Mouse (Mus musculus): ENCODE data around the gene Kcnn1.

Gene Kcnn1

GRCm38 (mm10) chr8:70892896-70893655, 30.0 kb upstream of the Kcnn1 start:
- DNase-seq = no peak

DNA sequence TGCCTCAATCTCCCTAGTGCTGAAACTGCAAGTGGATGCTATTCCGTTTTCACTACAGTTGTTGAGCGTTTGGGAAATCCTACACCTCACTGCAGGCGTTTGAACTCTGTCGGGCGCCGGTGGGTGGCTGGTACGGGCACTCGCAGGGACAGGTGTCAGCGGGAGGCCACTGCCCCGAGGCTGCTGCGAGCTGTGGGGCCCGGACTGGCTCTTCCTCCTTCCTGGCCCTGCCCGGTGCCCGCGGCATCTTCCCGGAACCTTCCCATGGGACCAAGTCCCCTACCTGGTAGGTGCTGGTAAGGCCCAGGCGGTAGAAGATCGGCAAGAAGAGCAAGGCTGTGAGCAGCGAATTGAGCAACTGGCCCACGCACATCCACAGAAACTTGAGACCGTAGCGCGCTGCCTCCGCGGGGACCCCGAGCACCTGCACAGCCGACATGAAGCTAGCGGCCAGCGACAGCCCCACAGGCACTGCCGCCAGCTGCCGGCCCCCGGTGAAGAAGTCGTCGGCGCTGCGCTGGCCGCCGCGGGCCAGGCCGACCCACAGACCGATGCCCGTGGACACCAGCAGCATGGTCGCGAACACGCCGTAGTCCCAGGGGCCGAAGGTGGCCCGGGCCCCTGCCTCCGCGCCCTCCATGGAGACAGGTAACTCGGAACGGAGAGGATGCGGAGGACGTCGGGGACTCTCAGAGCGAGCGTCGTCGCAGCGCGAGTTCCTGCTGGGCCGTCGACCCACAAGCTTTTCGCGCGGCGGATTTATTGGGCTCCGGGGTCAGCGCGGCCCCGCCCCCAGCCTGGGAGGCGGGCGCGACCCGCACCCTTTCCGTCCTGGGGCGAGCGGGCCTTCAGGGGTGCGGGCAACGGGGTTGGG, 29.2 kb upstream of the Kcnn1 start, which contains the start of gene Slc5a5:
Gene Slc5a5, minus strand, starts transcription at position 736 of the 874 bp plus-strand sequence.
- no peak for DNase-seq

DNA sequence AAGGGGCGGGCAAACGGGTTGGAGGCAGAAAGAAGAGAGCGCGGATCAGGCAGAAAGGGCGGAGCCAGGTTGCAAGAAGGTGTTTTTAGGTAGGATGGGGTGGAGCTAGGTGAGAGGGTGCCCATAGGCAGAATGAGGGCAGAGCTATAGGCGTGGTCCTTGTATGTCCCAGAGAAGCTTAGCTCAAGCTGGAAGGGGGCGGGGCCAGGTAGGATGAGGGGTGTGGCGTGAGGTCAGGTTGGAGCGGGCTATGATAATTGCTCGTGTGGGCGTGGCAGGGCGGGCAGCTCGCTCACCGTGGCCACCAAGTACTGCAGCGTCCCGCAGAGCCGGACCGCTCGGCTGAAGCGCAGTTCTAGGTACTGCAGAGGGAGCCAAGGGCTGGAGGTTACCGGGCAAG, 28.3 kb upstream of the Kcnn1 start:
- no peak for DNase-seq

DNA sequence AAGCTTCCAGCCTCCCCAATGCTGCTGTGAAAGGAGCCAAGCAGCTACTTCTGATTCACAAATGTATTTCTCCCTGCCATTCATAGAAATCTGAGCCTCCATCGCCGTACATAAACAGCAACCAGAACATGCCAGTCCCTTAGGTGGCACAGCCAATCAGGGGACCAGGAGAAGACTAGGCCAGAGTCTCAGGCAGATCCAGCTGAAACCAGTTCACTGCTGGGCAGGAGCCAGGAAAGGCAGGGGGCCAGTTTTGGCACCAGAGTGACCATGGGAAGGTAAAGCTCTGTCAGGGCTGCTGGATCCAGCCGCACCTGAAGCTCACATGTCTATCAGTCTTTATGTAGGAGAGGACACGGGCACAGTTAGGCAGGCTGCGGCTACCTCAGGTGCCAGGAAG, 27.6 kb upstream of the Kcnn1 start:
- DNase-seq = no peak

- DNase-seq = no peak
These were observed 24.6 kb upstream of the Kcnn1 start for GRCm38 (mm10) chr8:70887669-70888068.

- no peak for DNase-seq
These were observed 22.6 kb upstream of the Kcnn1 start for GRCm38 (mm10) chr8:70885612-70886011.

- DNase-seq = no peak
These were observed 21.6 kb upstream of the Kcnn1 start for GRCm38 (mm10) chr8:70884683-70885082.

- DNase-seq = no peak
These were observed 21.1 kb upstream of the Kcnn1 start for GRCm38 (mm10) chr8:70884186-70884585.

GRCm38 (mm10) chr8:70880546-70880945, 17.5 kb upstream of the Kcnn1 start:
- no peak for DNase-seq

DNA sequence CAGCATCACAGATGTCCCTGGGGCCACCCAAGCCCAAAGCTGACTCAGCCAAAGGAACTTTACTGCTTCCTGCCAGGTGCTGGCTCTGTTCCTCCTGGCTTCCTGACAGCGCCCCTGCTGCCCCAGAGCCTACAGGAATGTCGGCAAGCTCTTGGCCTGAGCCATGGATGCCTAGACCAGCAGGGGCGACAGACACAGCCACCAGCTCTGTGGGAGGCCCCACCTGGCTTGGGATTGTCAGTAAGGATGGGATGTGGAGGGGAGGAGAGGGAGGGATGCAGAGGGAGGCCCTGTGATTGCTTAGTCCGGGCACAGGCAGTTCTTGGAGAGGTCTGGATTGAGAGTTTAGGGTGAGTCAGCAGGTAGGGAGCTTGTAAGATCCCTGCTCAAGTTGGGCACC, 17.1 kb upstream of the Kcnn1 start:
- DNase-seq = no peak

- no peak for DNase-seq
These were observed 16.4 kb upstream of the Kcnn1 start for GRCm38 (mm10) chr8:70879500-70879899.

DNA sequence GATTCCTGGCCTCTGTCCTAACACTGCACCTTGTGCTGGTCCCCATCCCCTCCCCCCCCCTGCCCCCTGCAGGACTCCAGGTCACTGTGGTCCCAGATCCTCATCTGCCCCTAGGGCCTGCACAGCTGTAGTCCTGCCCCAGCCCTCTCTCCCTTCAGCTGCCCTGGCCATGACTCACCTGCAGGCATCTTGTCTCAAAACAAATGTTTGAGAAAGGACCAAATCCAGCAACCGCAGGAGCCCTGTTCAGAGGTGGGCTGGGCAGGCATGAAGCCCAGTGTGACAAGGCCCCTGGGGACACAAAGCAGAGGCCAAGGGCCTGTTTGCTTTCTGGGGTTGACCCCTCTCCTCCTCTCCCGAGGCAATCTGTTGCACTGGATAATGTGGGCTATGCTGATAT, 15.1 kb upstream of the Kcnn1 start:
- no peak for DNase-seq

DNA sequence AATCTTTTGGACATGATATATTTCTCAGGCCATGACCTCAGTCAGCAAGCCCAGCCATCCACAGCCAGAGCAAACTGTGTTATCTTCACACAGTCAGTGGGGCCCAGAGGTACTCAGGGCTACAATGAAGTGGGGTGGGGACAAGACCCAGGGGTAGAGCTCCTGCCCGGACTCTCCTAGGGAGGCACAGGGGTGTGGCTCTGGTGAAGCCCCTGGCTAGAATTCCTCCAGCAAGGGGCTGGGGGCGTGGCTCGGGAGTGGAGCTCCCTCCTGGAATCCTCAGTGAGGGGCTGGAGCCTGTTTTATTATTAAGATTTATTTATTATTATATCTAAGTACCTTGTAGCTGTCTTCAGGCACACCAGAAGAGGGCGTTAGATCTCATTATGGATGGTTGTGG, 13.3 kb upstream of the Kcnn1 start:
- no peak for DNase-seq

- DNase-seq = no peak
These were observed 11.4 kb upstream of the Kcnn1 start for GRCm38 (mm10) chr8:70874441-70874840.

- peak; percentile 95 for DNase-seq
These were observed 10.4 kb upstream of the Kcnn1 start, which contains the start of gene Ccdc124 for GRCm38 (mm10) chr8:70873364-70873985. Gene Ccdc124, minus strand, starts transcription at chr8:70873935.

- DNase-seq = no peak
These were observed 9.7 kb upstream of the Kcnn1 start for GRCm38 (mm10) chr8:70872643-70873363.

GRCm38 (mm10) chr8:70871195-70871807, 8.2 kb upstream of the Kcnn1 start:
- DNase-seq = no peak

GRCm38 (mm10) chr8:70869601-70870041, 6.6 kb upstream of the Kcnn1 start:
- DNase-seq = peak; percentile 76

GRCm38 (mm10) chr8:70869199-70869571, 6.1 kb upstream of the Kcnn1 start:
- no peak for DNase-seq

GRCm38 (mm10) chr8:70868559-70869198, 5.6 kb upstream of the Kcnn1 start:
- DNase-seq = peak; percentile 69

GRCm38 (mm10) chr8:70866566-70866965, 3.5 kb upstream of the Kcnn1 start:
- no peak for DNase-seq

DNA sequence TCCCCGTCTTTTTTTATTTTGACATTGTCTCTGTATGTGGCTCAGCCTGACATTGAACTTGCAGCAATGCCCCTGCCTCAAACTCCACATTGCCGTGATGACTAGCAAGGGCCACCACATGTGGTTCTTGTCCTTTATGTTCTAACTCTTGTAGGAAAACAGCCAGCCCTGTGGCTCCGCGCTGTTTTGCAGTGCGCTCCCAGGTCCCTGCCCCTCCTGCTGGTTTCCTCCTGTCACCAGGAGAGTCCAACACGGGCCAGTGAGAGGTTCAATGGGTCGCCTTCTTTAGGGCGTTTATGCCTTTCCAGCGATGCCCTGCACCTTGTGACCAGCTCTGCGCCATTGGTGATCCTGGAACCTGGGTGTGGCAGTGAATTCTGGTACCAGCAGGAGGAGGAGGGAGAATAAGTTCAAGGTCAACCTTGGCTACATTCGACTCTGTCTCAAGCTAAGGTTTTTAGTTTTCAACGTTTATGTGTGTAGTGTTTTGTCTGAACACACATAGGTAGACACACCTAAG, 3.0 kb upstream of the Kcnn1 start:
- no peak for DNase-seq

Measured in thymus, postnatal 25 days (tissue).